Mouse (Mus musculus): ENCODE results near the gene Gipc2. TPM values are rescaled to one million over a fixed set of nuclear protein-coding genes. Genes with fewer than 3 reads are reported as not detected.

Gipc2 gene
- total and polyA plus RNA-seq, 2 experiments from 2014 or later = 12.8 to 13.0 TPM

DNA sequence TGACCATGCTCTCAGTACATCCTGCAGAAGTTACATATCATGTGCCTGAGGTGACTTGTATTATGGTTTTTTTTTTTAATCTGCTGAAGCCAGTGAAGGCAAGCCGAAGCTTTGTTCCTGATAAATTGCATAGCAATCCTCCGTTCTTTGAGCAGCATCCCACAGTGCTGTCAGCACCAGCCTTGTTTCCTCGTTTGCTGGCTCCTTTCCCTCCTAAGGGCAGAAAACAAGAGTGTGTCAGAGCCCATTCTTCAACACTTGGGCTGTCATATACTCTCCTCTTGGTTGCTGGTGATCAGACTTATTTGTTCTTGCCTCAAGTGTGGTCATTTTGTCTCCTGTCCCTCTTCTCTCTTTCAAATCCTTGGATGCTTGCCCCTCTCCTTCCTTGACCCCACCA, 103.2 kb downstream of the Gipc2 start:
- Histone ChIP-seq H3K27me3 (ENCODE audit: insufficient read depth, low read length) (no peaks in the 10 kb centered on the region), H3K4me3 (ENCODE audit: low read depth, low read length) (no peak overlapping the region), H3K4me1 (ENCODE audit: insufficient read depth, low read length) (no peaks in the 10 kb centered on the region), H3K9me3 (ENCODE audit: low read length) (no peaks in the 10 kb centered on the region), H3K36me3 (ENCODE audit: insufficient read depth, low read length) (no peaks in the 10 kb centered on the region), H3K4me2 (ENCODE audit: low read depth, low read length, poor library complexity, severe bottlenecking) (no peak overlapping the region), H3K27ac (ENCODE audit: low read depth, low read length) (no peak overlapping the region), H3K9ac (replicated peaks; ENCODE audit: low read length, poor library complexity, severe bottlenecking) (no peak overlapping the region)
- 48% methylated on average over 3 of the region's 3 CpGs for WGBS
- DNase-seq (ENCODE audit: low spot score) (no peak), ATAC-seq (ENCODE audit: low FRiP score) (no peak)
- no peak for TF ChIP-seq CTCF (IDR thresholded peaks at IDR 0.05)

- no peak for TF ChIP-seq CTCF (IDR thresholded peaks at IDR 0.05)
- Histone ChIP-seq H3K4me3 (ENCODE audit: low read depth, low read length) (no peak overlapping the region), H3K4me2 (ENCODE audit: low read depth, low read length, poor library complexity, severe bottlenecking) (no peak overlapping the region), H3K36me3 (ENCODE audit: insufficient read depth, low read length) (no peaks in the 10 kb centered on the region), H3K4me1 (ENCODE audit: insufficient read depth, low read length) (no peaks in the 10 kb centered on the region), H3K9me3 (ENCODE audit: low read length) (no peaks in the 10 kb centered on the region), H3K27me3 (ENCODE audit: insufficient read depth, low read length) (no peaks in the 10 kb centered on the region), H3K9ac (replicated peaks; ENCODE audit: low read length, poor library complexity, severe bottlenecking) (no peak overlapping the region), H3K27ac (ENCODE audit: low read depth, low read length) (no peak overlapping the region)
- WGBS = 85% methylated on average over 5 of the region's 5 CpGs
- ATAC-seq (ENCODE audit: low FRiP score) (no peak), DNase-seq (ENCODE audit: low spot score) (peak; percentile 54)
These were observed 104.9 kb downstream of the Gipc2 start for GRCm38 (mm10) chr3:152061145-152061544.

DNA sequence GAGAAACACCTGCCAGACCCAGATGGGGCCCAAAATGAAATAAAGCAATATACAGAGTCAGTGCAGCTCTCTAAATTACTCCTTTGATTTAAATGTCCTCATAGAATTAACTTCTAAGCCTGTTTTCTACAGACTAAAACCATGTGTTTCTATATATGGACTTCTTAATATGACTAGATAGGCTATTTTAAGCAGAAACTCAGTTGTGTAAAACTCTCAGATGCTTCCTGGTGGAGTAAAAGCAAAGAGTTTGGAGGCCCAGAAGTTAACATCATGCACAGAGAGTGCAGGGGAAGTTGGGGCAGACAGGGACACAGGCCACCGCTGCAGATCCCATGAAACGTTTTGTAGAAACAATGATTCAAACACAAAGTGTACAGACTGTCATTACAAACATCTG, 107.8 kb downstream of the Gipc2 start:
- H3K27ac ChIP-seq (ENCODE audit: low read depth, low read length) = no peak overlapping the region
- 81% methylated on average over 2 of the region's 2 CpGs for WGBS
- no peak overlapping the region for H3K4me2 ChIP-seq (ENCODE audit: low read depth, low read length, poor library complexity, severe bottlenecking)
- no peak overlapping the region for H3K9ac ChIP-seq (replicated peaks; ENCODE audit: low read length, poor library complexity, severe bottlenecking)
- H3K4me1 ChIP-seq (ENCODE audit: insufficient read depth, low read length) = no peaks in the 10 kb centered on the region
- no peaks in the 10 kb centered on the region for H3K36me3 ChIP-seq (ENCODE audit: insufficient read depth, low read length)
- H3K4me3 ChIP-seq (ENCODE audit: low read depth, low read length) = no peak overlapping the region
- DNase-seq (ENCODE audit: low spot score) (no peak), ATAC-seq (ENCODE audit: low FRiP score) (no peak)
- H3K9me3 ChIP-seq (ENCODE audit: low read length) = no peaks in the 10 kb centered on the region
- no peaks in the 10 kb centered on the region for H3K27me3 ChIP-seq (ENCODE audit: insufficient read depth, low read length)
- no peak for TF ChIP-seq CTCF (IDR thresholded peaks at IDR 0.05)

DNA sequence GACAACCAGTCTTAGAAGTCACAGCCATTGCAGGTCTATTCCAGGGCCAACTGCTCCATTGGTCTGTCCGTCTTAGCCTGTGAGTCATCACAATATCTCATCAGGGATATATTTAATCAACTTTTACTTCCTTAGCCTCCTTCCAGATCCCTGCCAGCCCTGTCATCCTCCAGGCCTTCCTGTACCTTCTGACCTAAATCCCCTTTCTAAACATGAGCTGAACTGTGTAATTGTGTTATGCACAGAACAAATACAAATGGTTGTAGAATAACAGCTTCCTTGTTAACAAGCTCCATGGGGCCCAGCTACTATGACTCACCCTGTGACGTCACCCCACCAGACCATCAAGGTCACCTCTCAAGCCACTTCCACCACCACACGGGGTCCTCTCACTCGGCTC, 111.8 kb downstream of the Gipc2 start:
- no peak for ATAC-seq (ENCODE audit: low FRiP score)
- Histone ChIP-seq H3K9me3 (ENCODE audit: low read length) (no peaks in the 10 kb centered on the region), H3K27me3 (ENCODE audit: insufficient read depth, low read length) (no peaks in the 10 kb centered on the region), H3K27ac (ENCODE audit: low read depth, low read length) (no peak overlapping the region), H3K9ac (replicated peaks; ENCODE audit: low read length, poor library complexity, severe bottlenecking) (no peak overlapping the region), H3K4me2 (ENCODE audit: low read depth, low read length, poor library complexity, severe bottlenecking) (no peak overlapping the region), H3K4me3 (ENCODE audit: low read depth, low read length) (no peak overlapping the region), H3K4me1 (ENCODE audit: insufficient read depth, low read length) (no peaks in the 10 kb centered on the region), H3K36me3 (ENCODE audit: insufficient read depth, low read length) (no peaks in the 10 kb centered on the region)
- 80% methylated on average over 4 of the region's 4 CpGs for WGBS
- TF ChIP-seq CTCF (IDR thresholded peaks at IDR 0.05) = no peak
- no peak for DNase-seq (ENCODE audit: low spot score)

- no peak overlapping the region for H3K4me2 ChIP-seq (ENCODE audit: low read depth, low read length, poor library complexity, severe bottlenecking)
- 96% methylated on average over 2 of the region's 2 CpGs for WGBS
- no peak for TF ChIP-seq CTCF (IDR thresholded peaks at IDR 0.05)
- no peaks in the 10 kb centered on the region for H3K36me3 ChIP-seq (ENCODE audit: insufficient read depth, low read length)
- no peak overlapping the region for H3K4me3 ChIP-seq (ENCODE audit: low read depth, low read length)
- no peaks in the 10 kb centered on the region for H3K4me1 ChIP-seq (ENCODE audit: insufficient read depth, low read length)
- DNase-seq (ENCODE audit: low spot score) (no peak), ATAC-seq (ENCODE audit: low FRiP score) (no peak)
- no peak overlapping the region for H3K9ac ChIP-seq (replicated peaks; ENCODE audit: low read length, poor library complexity, severe bottlenecking)
- no peaks in the 10 kb centered on the region for H3K9me3 ChIP-seq (ENCODE audit: low read length)
- H3K27me3 ChIP-seq (ENCODE audit: insufficient read depth, low read length) = no peaks in the 10 kb centered on the region
- no peak overlapping the region for H3K27ac ChIP-seq (ENCODE audit: low read depth, low read length)
These were observed 114.1 kb downstream of the Gipc2 start for GRCm38 (mm10) chr3:152051959-152052358.

DNA sequence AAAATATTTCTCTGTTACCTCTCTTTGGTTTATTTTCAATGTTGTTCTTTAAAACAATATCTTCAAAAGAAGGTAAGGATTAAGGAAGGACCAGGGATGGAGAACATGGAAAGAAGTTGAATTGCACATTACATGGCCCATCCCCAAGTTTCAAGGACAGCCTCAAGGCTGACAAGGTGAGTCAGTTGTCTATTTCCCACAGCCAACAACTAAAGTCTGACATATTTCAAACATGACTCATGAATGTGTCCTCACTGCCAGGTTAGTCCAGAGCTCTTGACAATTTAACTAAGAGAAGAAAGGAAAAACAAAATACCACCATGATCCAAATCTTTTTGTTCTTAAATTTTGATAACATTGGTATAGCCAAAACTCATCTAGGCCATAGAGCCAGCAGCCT, 118.1 kb downstream of the Gipc2 start:
- Histone ChIP-seq H3K27me3 (ENCODE audit: insufficient read depth, low read length) (no peaks in the 10 kb centered on the region), H3K4me3 (ENCODE audit: low read depth, low read length) (no peak overlapping the region), H3K9ac (replicated peaks; ENCODE audit: low read length, poor library complexity, severe bottlenecking) (no peak overlapping the region), H3K4me1 (ENCODE audit: insufficient read depth, low read length) (no peaks in the 10 kb centered on the region), H3K9me3 (ENCODE audit: low read length) (no peaks in the 10 kb centered on the region), H3K36me3 (ENCODE audit: insufficient read depth, low read length) (no peaks in the 10 kb centered on the region), H3K4me2 (ENCODE audit: low read depth, low read length, poor library complexity, severe bottlenecking) (no peak overlapping the region), H3K27ac (ENCODE audit: low read depth, low read length) (no peak overlapping the region)
- DNase-seq (ENCODE audit: low spot score) (no peak), ATAC-seq (ENCODE audit: low FRiP score) (no peak)
- TF ChIP-seq CTCF (IDR thresholded peaks at IDR 0.05) = no peak

DNA sequence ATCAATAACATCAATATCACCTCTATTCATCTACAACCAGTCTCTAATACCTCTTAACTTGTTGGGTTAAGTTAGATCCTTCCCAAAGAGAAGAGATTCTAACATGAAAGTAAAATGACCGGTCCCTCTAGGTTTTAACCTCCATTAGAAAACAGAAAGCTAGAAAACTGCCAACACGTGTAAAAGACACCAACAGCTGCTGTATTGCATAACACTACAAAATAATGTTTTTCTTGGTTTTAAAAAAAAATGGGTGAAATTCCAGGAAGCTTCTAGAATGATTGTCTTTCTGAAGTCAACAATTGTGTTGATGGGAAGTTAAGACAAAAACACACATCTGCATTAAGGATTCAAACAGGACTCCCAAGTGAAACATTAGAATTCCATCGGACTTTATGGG, 119.1 kb downstream of the Gipc2 start:
- no peak for TF ChIP-seq CTCF (IDR thresholded peaks at IDR 0.05)
- 87% methylated on average over 3 of the region's 3 CpGs for WGBS
- Histone ChIP-seq H3K4me2 (ENCODE audit: low read depth, low read length, poor library complexity, severe bottlenecking) (no peak overlapping the region), H3K36me3 (ENCODE audit: insufficient read depth, low read length) (no peaks in the 10 kb centered on the region), H3K9ac (replicated peaks; ENCODE audit: low read length, poor library complexity, severe bottlenecking) (no peak overlapping the region), H3K27ac (ENCODE audit: low read depth, low read length) (no peak overlapping the region), H3K4me3 (ENCODE audit: low read depth, low read length) (no peak overlapping the region), H3K9me3 (ENCODE audit: low read length) (no peaks in the 10 kb centered on the region), H3K27me3 (ENCODE audit: insufficient read depth, low read length) (no peaks in the 10 kb centered on the region), H3K4me1 (ENCODE audit: insufficient read depth, low read length) (no peaks in the 10 kb centered on the region)
- ATAC-seq (ENCODE audit: low FRiP score) (no peak), DNase-seq (ENCODE audit: low spot score) (no peak)

Other genes starting within 250 kb of the Gipc2 start
- 43.9 and 67.2 TPM in 2 replicates for gene Dnajb4, start 44.1 kb upstream of the Gipc2 start, total RNA-seq (2014; rRNA removed)
- gene Dnajb4, start 44.1 kb upstream of the Gipc2 start, polyA plus RNA-seq (2015; fragmentation: Nextera tagmentation; extraction: Ambion mirVana) = 47.1 and 50.3 TPM in 2 replicates
- 183 and 237 TPM in 2 replicates for gene Fubp1, start 44.2 kb upstream of the Gipc2 start, total RNA-seq (2014; rRNA removed)
- gene Fubp1, start 44.2 kb upstream of the Gipc2 start, polyA plus RNA-seq (2015; fragmentation: Nextera tagmentation; extraction: Ambion mirVana) = 94.6 and 127 TPM in 2 replicates
- gene Nexn, start 100.1 kb upstream of the Gipc2 start, total RNA-seq (2014; rRNA removed) = 0.11 and 0.28 TPM in 2 replicates
- gene Nexn, start 100.1 kb upstream of the Gipc2 start, polyA plus RNA-seq (2015; fragmentation: Nextera tagmentation; extraction: Ambion mirVana) = 1.5 and 2.3 TPM in 2 replicates
- gene Miga1, start 174.2 kb upstream of the Gipc2 start, total RNA-seq (2014; rRNA removed) = 26.3 and 28.2 TPM in 2 replicates
- gene Miga1, start 174.2 kb upstream of the Gipc2 start, polyA plus RNA-seq (2015; fragmentation: Nextera tagmentation; extraction: Ambion mirVana) = 16.9 and 18.7 TPM in 2 replicates
- 83.3 and 91.4 TPM in 2 replicates for gene Usp33, start 180.2 kb upstream of the Gipc2 start, total RNA-seq (2014; rRNA removed)
- 65.3 and 70.7 TPM in 2 replicates for gene Usp33, start 180.2 kb upstream of the Gipc2 start, polyA plus RNA-seq (2015; fragmentation: Nextera tagmentation; extraction: Ambion mirVana)
- gene Zzz3, start 229.2 kb upstream of the Gipc2 start, total RNA-seq (2014; rRNA removed) = 29.4 and 40.6 TPM in 2 replicates
- 21.0 TPM in 2 replicates for gene Zzz3, start 229.2 kb upstream of the Gipc2 start, polyA plus RNA-seq (2015; fragmentation: Nextera tagmentation; extraction: Ambion mirVana)

Measured in midbrain, postnatal 0 days (tissue).